Mouse (Mus musculus): ENCODE data around the gene Ptpn20.

Gene Ptpn20

DNA sequence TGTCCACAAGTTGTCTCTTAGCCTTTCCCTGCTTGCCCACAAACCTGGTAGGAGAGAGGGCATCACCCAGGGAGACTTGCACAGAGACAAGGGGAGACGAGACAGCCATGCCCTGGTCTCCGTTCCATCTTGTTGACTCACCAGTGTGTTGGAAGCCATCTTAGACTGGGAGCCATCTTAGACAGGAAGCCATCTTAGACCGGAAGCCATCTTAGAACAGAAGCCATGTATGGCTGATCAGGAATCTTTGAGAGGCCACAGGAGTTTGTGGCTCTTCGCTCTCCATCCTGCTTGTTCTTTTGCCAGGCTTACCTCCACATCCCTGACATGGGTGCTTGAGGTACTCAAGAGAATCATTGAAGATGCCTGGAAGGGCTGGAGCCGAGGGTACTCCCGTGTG is 89.0 kb downstream of the Ptpn20 start:
- no peak for DNase-seq (ENCODE audit: low read depth)

DNA sequence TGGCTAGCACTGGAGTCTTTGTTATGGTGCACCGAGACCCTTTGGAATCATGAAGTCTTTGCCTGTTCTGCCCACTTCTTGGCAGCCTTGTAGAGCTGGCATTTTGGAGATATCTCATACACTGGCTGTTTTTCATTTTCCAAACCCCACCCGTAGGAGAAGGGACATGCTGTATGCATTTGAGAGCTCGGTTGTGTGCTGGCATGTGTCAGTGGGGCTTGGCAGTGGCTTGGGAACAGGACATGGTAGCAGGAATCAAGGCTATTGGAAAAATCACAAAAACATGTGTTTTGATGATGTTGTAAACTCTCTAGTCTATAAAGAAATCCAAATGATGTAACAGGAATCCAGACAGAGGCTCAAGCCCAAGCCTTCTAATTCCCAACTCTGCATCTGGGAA is 89.7 kb downstream of the Ptpn20 start:
- DNase-seq (ENCODE audit: low read depth), result no peak

DNA sequence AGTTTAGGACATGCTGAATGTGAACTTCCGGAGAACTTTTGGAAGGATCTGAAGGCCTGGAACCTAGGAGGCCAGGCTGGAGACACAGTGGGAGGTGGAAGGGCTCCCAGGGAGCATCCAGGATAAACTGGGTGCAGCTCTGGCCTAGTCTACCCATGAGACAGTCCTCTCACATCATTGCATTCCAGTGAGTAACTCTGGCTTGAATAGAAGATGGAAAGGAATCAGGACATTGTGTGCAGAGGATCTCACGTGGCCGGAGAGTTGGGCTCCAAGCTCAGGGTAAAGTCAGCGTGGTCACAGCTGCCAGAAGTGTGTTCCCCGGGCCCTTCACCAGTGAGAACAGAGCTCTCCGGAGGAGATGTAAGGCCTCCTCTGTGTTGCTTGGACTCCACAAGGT is 91.6 kb downstream of the Ptpn20 start:
- DNase-seq (ENCODE audit: low read depth), result no peak

DNA sequence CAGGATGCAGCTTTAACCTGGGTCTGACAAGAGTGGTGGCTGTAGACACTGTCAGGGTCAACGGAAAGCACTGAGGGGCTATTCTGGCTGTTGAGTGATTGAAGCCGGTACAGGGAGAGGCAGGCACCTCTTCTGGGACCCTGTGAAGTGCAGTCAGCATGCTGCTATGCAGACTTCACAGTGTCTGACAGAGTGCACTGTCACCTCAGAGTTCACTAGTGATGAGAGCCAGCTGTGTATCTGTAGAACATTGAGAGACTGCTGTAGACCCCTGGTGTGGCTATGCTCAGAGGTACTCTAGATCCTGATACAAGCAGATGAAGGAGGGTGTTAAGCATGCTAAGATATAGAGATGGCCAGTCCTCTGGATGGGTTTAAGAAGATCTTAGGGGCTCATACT is 93.8 kb downstream of the Ptpn20 start:
- no peak for DNase-seq (ENCODE audit: low read depth)

DNA sequence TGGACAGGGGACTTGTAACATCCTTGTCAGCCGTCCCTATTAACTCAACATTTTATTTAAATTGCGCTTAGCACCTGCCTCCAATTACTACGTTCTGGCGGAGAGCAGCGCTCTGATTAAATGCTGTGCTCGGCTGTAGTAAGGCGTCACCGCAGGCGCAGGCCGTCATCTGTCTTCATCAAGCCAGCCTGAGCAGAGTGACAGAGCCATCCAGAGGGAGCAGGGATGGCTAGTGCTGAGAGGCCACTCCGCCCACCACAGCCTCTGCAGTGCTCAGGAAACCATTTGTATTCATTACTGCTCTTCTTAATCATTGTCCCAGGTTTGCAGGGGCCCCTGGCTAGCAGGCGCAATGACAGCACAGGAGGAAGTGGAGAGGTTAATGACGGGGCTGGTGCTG is 94.7 kb downstream of the Ptpn20 start:
- no peak for DNase-seq (ENCODE audit: low read depth)

DNA sequence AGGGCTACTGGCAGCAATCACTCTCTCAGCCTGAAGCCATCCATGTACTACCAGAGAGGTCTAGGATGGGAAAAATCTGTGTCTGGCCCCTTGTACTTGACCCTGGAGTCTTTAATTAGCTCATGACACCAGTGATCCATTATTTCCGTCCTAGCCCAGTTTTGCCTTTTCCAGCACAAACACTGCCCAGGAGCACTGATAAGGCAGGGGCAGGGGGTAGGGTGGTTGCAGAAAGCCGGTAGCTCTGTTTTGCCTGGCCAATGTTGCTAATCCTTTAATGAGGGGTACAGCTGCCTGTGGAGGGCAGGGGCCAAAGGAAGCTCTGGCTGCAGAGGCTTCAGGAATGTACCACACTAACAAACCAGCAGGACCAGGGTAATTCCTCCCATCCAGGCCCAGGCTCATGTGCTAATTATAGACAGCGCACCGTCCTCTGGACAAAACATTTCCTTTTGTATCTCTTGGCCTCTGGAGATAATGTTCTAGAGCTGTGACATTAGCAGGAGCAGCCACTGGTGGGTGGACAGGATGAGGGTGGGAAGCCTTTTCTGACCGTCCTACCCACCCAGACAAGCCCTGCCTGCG is 98.5 kb downstream of the Ptpn20 start:
- DNase-seq (ENCODE audit: low read depth), result no peak

DNA sequence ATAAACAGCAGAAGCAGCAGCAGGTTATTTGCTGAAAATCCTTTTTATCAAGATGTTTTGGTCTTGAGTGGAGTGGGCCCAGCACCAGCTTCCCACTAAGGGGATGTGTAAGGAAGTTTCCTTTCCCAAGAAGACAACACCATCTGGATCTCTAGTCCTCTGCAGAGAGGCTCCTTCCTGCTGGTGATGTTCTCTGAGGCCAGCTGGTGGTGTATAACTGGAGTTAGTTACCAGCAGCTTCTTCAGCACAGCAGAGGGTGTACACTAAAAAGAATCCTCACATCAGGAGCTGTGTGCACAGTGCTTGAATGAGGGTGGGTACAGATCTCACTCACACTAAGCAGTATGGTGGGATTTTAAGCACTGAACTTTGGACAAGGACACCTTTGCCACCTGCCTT is 100.0 kb downstream of the Ptpn20 start:
- no peak for DNase-seq (ENCODE audit: low read depth)

All from NIH3T3 (cell line).